Mouse (Mus musculus) cerebral cortex, adult 2 months (tissue): ENCODE measurements around the gene Rpl37.

ENCODE experiments used
- WGBS: fragments of 180-500 bp; shearing (Covaris S2); methylation state at CpG from one replicate; pipeline ENCODE4 v1.1.7; 2018; 5-methylcytosine and 5-hydroxymethylcytosine counted together

The Rpl37 gene

GRCm38 (mm10) chr15:5152171-5152570 lies 35.7 kb downstream of the Rpl37 start:
- 94% methylated on average over 6 of the region's 6 CpGs for WGBS

GRCm38 (mm10) chr15:5154621-5155020 lies 38.2 kb downstream of the Rpl37 start:
- WGBS: 86% methylated on average over 9 of the region's 9 CpGs

GRCm38 (mm10) chr15:5155093-5155492 lies 38.6 kb downstream of the Rpl37 start:
- 60% methylated on average over 5 of the region's 5 CpGs for WGBS

GRCm38 (mm10) chr15:5156355-5156754 lies 39.9 kb downstream of the Rpl37 start:
- 73% methylated on average over 4 of the region's 4 CpGs for WGBS

- WGBS: 9% methylated on average over 1 of the region's 1 CpGs
Measured at GRCm38 (mm10) chr15:5157386-5157785, 40.9 kb downstream of the Rpl37 start.

- 60% methylated on average over 6 of the region's 6 CpGs for WGBS
Measured at GRCm38 (mm10) chr15:5158827-5159226, 42.4 kb downstream of the Rpl37 start.

GRCm38 (mm10) chr15:5165121-5165773 lies 48.8 kb downstream of the Rpl37 start:
- WGBS: 76% methylated on average over 12 of the region's 12 CpGs
